Mouse (Mus musculus) layer of hippocampus, adult 11-12 months (tissue): Measurements from ENCODE around the gene Tspan14.

ENCODE experiments used
- DNase-seq: peaks from one replicate; pipeline ENCODE4 v3.0.0; 2022; ENCODE audit warnings: low spot score

Gene Tspan14

DNA sequence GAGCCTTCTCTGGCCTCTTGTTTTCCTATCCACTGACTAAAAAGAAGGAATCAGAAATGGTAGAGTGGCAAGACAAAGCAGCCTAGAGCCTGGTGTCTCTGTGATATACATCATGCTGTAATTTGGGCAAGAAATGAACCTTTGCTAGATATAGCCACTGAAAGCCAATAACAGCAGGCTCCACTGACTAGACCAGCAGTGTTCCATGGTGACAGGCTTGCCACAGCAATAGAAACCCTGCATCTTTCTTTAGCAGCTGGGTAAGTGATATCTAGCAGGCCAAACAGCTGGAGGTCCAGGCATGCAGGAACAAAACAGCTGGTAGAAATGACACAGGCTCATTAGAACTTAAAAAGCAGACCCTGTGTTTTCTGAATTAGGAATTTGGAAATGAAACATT, 92.0 kb downstream of the Tspan14 start:
- DNase-seq = no peak

DNA sequence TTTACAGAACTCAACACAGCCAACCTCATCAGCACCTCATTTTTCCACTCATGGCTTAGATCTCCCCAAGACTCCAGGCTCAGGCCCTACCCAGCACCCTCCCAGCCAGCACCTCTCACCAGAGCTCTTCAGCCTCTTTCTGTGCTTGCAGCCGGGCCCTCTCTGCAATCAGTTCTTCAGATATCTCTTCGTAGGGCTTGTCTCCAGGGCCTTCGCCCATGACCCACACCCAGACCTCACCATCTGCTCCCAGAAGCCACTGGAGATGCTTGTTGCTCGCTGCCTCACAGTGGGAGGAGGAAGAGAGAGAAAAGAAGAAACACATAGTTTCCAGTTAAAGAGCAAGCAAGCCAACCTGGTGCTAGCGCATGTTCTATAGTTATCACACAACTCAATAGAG, 92.6 kb downstream of the Tspan14 start:
- DNase-seq = no peak

- DNase-seq = no peak
Measured at GRCm38 (mm10) chr14:40870598-40870997, 96.0 kb downstream of the Tspan14 start.

DNA sequence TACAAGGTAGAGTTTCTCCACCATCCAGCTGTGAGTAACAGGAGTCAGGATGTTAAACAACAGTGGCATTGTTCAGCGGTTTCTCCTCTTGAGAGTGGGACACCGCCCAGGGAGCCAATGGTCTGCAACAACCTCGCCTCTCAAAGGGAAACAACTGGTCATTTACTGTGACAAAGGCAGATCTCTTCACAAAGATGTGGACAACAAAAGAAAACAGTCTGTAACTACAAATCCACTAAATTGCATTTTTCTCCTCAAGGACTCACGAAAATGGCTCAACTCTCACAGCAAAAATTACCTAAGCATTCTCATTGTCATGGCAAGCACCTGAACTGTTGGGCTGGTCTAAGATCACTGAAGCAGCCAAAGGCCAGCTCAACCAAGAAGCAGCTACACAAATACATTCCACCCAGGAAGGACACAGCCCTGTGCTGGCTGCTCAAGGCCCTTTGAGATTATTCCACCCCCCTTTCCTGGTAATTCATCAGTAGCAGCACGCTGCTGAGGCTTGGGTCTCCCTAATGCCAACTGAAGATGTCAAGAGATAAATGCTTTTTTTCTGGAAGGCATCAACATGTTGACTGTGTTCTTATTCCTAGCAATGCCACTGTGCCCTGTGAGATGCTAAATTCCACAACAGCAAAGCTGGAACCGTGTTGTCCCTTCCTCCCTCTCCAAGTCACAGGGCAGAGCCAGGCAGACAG, 101.6 kb downstream of the Tspan14 start:
- DNase-seq = no peak

DNA sequence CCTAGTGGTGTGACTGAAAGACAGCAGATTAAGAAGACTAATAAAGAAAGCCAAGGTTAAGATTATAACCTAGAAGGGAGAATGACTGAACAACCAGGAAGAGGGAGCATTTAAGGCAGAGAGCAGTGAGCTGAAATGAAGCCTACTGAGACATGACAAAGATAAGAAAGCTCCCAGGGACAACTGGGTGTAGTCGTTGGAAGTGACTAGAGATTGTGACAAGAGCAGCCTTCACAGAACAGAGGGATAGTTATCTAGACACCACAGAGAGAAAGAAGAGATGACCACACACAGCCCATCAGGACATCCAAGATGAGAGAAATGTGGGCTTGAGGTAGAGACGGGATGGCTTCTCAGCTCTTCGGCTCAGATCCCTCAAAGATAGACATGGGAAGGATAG, 102.9 kb downstream of the Tspan14 start:
- no peak for DNase-seq

- DNase-seq = no peak
Measured at GRCm38 (mm10) chr14:40863022-40863421, 103.6 kb downstream of the Tspan14 start.
